Mouse (Mus musculus): ENCODE measurements around the gene Lrrn2. TPM values are rescaled to one million over a fixed set of nuclear protein-coding genes. Genes with fewer than 3 reads are reported as not detected.
A peak's percentile ranks its signal among the peaks of the same experiment; 100 is the strongest.

The Lrrn2 gene
- 7.0 and 10.2 TPM in 2 replicates for polyA plus RNA-seq (2014; fragmentation: Nextera tagmentation; extraction: Ambion mirVana)

GRCm38 (mm10) chr1:132880161-132881005, at the start of gene Lrrn2:
Gene Lrrn2 (plus strand): TSS chr1:132880273.
- Histone ChIP-seq H3K9me3 (ENCODE audit: control insufficient read depth, low read length) (no peaks in the 10 kb centered on the region), H3K27me3 (replicated peaks; ENCODE audit: control insufficient read depth, insufficient read depth, low read length) (peaks cover 58% of the 10 kb centered on the region)
- WGBS = 1% methylated on average over 35 of the region's 80 CpGs

GRCm38 (mm10) chr1:132831963-132832362, 48.1 kb upstream of the Lrrn2 start:
- Histone ChIP-seq H3K4me1 (ENCODE audit: control insufficient read depth, insufficient read depth, low read length) (no peaks in the 10 kb centered on the region), H3K27me3 (replicated peaks; ENCODE audit: control insufficient read depth, insufficient read depth, low read length) (no peaks in the 10 kb centered on the region), H3K9ac (ENCODE audit: low read depth, low read length) (no peak overlapping the region), H3K9me3 (ENCODE audit: control insufficient read depth, low read length) (no peaks in the 10 kb centered on the region), H3K4me3 (ENCODE audit: low read depth, low read length) (no peak overlapping the region), H3K27ac (replicated peaks; ENCODE audit: low read depth, low read length) (no peak overlapping the region), H3K4me2 (ENCODE audit: low read depth, low read length) (no peak overlapping the region), H3K36me3 (ENCODE audit: control insufficient read depth, insufficient read depth, low read length) (no peaks in the 10 kb centered on the region)
- 84% methylated on average over 4 of the region's 4 CpGs for WGBS
- ATAC-seq (ENCODE audit: low read depth) = no peak
- no peak for DNase-seq (ENCODE audit: low spot score)

More at GRCm38 (mm10) chr1:132880161-132881005, at the start of gene Lrrn2:
- ATAC-seq (ENCODE audit: low read depth) (peak; percentile 79), DNase-seq (ENCODE audit: low spot score) (peak; percentile 44)
- no peaks in the 10 kb centered on the region for H3K36me3 ChIP-seq (ENCODE audit: control insufficient read depth, insufficient read depth, low read length)
- H3K27ac ChIP-seq (replicated peaks; ENCODE audit: low read depth, low read length) = no peak within 1 kb of the TSS
- peak within 1 kb of the TSS; percentile 63 for H3K9ac ChIP-seq (ENCODE audit: low read depth, low read length)
- H3K4me1 ChIP-seq (ENCODE audit: control insufficient read depth, insufficient read depth, low read length) = peaks cover 7% of the 10 kb centered on the region; the same call in 1 of the 2 replicates
- H3K4me3 ChIP-seq (ENCODE audit: low read depth, low read length) = peak within 1 kb of the TSS; percentile 61
- H3K4me2 ChIP-seq (ENCODE audit: low read depth, low read length) = peak within 1 kb of the TSS; percentile 97

- Histone ChIP-seq H3K27me3 (replicated peaks; ENCODE audit: control insufficient read depth, insufficient read depth, low read length) (no peaks in the 10 kb centered on the region), H3K9me3 (ENCODE audit: control insufficient read depth, low read length) (no peaks in the 10 kb centered on the region), H3K27ac (replicated peaks; ENCODE audit: low read depth, low read length) (no peak overlapping the region), H3K9ac (ENCODE audit: low read depth, low read length) (no peak overlapping the region), H3K4me2 (ENCODE audit: low read depth, low read length) (no peak overlapping the region), H3K4me1 (ENCODE audit: control insufficient read depth, insufficient read depth, low read length) (no peaks in the 10 kb centered on the region), H3K36me3 (ENCODE audit: control insufficient read depth, insufficient read depth, low read length) (no peaks in the 10 kb centered on the region), H3K4me3 (ENCODE audit: low read depth, low read length) (no peak overlapping the region)
- DNase-seq (ENCODE audit: low spot score) = no peak
- ATAC-seq (ENCODE audit: low read depth) = no peak
- WGBS = 58% methylated on average over 8 of the region's 8 CpGs
These were observed 46.0 kb upstream of the Lrrn2 start for GRCm38 (mm10) chr1:132834037-132834436.

GRCm38 (mm10) chr1:132836895-132837294, 43.2 kb upstream of the Lrrn2 start:
- Histone ChIP-seq H3K9me3 (ENCODE audit: control insufficient read depth, low read length) (no peaks in the 10 kb centered on the region), H3K27me3 (replicated peaks; ENCODE audit: control insufficient read depth, insufficient read depth, low read length) (no peaks in the 10 kb centered on the region), H3K4me3 (ENCODE audit: low read depth, low read length) (no peak overlapping the region), H3K36me3 (ENCODE audit: control insufficient read depth, insufficient read depth, low read length) (no peaks in the 10 kb centered on the region), H3K9ac (ENCODE audit: low read depth, low read length) (no peak overlapping the region), H3K27ac (replicated peaks; ENCODE audit: low read depth, low read length) (no peak overlapping the region), H3K4me2 (ENCODE audit: low read depth, low read length) (no peak overlapping the region), H3K4me1 (ENCODE audit: control insufficient read depth, insufficient read depth, low read length) (no peaks in the 10 kb centered on the region)
- WGBS = 69% methylated on average over 8 of the region's 8 CpGs
- DNase-seq (ENCODE audit: low spot score) (no peak), ATAC-seq (ENCODE audit: low read depth) (no peak)

DNA sequence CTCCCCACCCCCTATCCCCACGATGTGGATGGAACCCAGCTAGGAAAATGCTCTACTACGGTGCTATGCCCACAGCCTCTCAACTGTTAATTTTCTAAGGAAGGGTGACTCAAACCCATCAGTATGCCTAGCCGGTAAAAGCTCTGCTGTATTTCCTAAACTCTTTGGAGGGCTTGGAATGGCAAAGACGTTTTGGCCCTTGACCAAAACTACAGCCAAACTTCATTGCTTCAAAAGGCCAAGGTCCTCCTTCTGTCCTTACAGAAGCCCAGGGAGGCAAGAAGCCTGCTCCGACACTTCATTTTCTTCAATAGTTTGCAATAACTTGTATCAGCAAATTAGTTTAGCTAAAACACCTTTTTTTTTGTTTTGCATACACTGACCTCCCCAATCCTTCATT, 42.4 kb upstream of the Lrrn2 start:
- no peaks in the 10 kb centered on the region for H3K4me1 ChIP-seq (ENCODE audit: control insufficient read depth, insufficient read depth, low read length)
- DNase-seq (ENCODE audit: low spot score) = no peak
- 70% methylated on average over 5 of the region's 5 CpGs for WGBS
- H3K9me3 ChIP-seq (ENCODE audit: control insufficient read depth, low read length) = no peaks in the 10 kb centered on the region
- ATAC-seq (ENCODE audit: low read depth) = no peak
- no peak overlapping the region for H3K9ac ChIP-seq (ENCODE audit: low read depth, low read length)
- H3K4me3 ChIP-seq (ENCODE audit: low read depth, low read length) = no peak overlapping the region
- H3K4me2 ChIP-seq (ENCODE audit: low read depth, low read length) = no peak overlapping the region
- H3K36me3 ChIP-seq (ENCODE audit: control insufficient read depth, insufficient read depth, low read length) = no peaks in the 10 kb centered on the region
- no peak overlapping the region for H3K27ac ChIP-seq (replicated peaks; ENCODE audit: low read depth, low read length)
- H3K27me3 ChIP-seq (replicated peaks; ENCODE audit: control insufficient read depth, insufficient read depth, low read length) = no peaks in the 10 kb centered on the region

DNA sequence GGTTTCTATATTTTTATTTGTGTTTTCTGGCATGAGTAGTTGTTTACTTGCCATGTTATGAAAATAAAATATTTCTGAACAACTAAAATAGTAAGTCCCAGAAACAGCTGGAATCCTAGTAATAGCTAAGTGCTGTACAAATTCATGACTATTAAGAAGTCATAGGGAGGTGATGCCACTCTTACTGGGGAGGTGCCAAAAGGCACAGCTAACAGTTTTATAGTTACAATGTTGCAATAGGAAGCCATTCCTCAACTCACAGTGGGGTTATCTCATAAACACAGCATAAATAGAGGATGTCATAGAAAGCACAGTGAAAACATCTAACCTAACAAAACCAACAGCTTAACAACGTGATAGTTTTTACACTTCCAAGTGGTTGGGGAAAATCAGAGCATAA, 41.7 kb upstream of the Lrrn2 start:
- Histone ChIP-seq H3K4me3 (ENCODE audit: low read depth, low read length) (no peak overlapping the region), H3K27me3 (replicated peaks; ENCODE audit: control insufficient read depth, insufficient read depth, low read length) (no peaks in the 10 kb centered on the region), H3K4me2 (ENCODE audit: low read depth, low read length) (no peak overlapping the region), H3K27ac (replicated peaks; ENCODE audit: low read depth, low read length) (no peak overlapping the region), H3K9ac (ENCODE audit: low read depth, low read length) (no peak overlapping the region), H3K9me3 (ENCODE audit: control insufficient read depth, low read length) (no peaks in the 10 kb centered on the region), H3K4me1 (ENCODE audit: control insufficient read depth, insufficient read depth, low read length) (no peaks in the 10 kb centered on the region), H3K36me3 (ENCODE audit: control insufficient read depth, insufficient read depth, low read length) (no peaks in the 10 kb centered on the region)
- WGBS = 83% methylated on average over 1 of the region's 1 CpGs
- ATAC-seq (ENCODE audit: low read depth) (no peak), DNase-seq (ENCODE audit: low spot score) (no peak)

GRCm38 (mm10) chr1:132843612-132844011, 36.5 kb upstream of the Lrrn2 start:
- no peaks in the 10 kb centered on the region for H3K4me1 ChIP-seq (ENCODE audit: control insufficient read depth, insufficient read depth, low read length)
- H3K9me3 ChIP-seq (ENCODE audit: control insufficient read depth, low read length) = peaks cover 9% of the 10 kb centered on the region; the same call in 1 of the 2 replicates
- no peak overlapping the region for H3K4me2 ChIP-seq (ENCODE audit: low read depth, low read length)
- 74% methylated on average over 10 of the region's 10 CpGs for WGBS
- H3K36me3 ChIP-seq (ENCODE audit: control insufficient read depth, insufficient read depth, low read length) = no peaks in the 10 kb centered on the region
- H3K27ac ChIP-seq (replicated peaks; ENCODE audit: low read depth, low read length) = no peak overlapping the region
- no peak for DNase-seq (ENCODE audit: low spot score)
- no peaks in the 10 kb centered on the region for H3K27me3 ChIP-seq (replicated peaks; ENCODE audit: control insufficient read depth, insufficient read depth, low read length)
- no peak overlapping the region for H3K4me3 ChIP-seq (ENCODE audit: low read depth, low read length)
- no peak overlapping the region for H3K9ac ChIP-seq (ENCODE audit: low read depth, low read length)
- ATAC-seq (ENCODE audit: low read depth) = no peak

GRCm38 (mm10) chr1:132844088-132844804, 35.8 kb upstream of the Lrrn2 start:
- DNase-seq (ENCODE audit: low spot score) (peak; percentile 68), ATAC-seq (ENCODE audit: low read depth) (peak; percentile 78)
- H3K4me3 ChIP-seq (ENCODE audit: low read depth, low read length) = no peak overlapping the region
- H3K9ac ChIP-seq (ENCODE audit: low read depth, low read length) = no peak overlapping the region
- no peaks in the 10 kb centered on the region for H3K36me3 ChIP-seq (ENCODE audit: control insufficient read depth, insufficient read depth, low read length)
- peaks cover 10% of the 10 kb centered on the region; the same call in 1 of the 2 replicates for H3K9me3 ChIP-seq (ENCODE audit: control insufficient read depth, low read length)
- 87% methylated on average over 20 of the region's 20 CpGs for WGBS
- H3K4me1 ChIP-seq (ENCODE audit: control insufficient read depth, insufficient read depth, low read length) = no peaks in the 10 kb centered on the region
- H3K27ac ChIP-seq (replicated peaks; ENCODE audit: low read depth, low read length) = no peak overlapping the region
- no peaks in the 10 kb centered on the region for H3K27me3 ChIP-seq (replicated peaks; ENCODE audit: control insufficient read depth, insufficient read depth, low read length)
- H3K4me2 ChIP-seq (ENCODE audit: low read depth, low read length) = no peak overlapping the region
